Mouse (Mus musculus) spleen, embryonic (tissue): ENCODE data around the gene Lrrc8d.

Source experiments
- CTCF ChIA-PET: fragments of 350-600 bp; sonication (Branson Sonifier 250); formaldehyde crosslinking; loops from one replicate; lab custom pipeline; 2022; lab: Charles Lee

Lrrc8d gene

GRCm38 (mm10) chr5:105684861-105685600 is 14.7 kb upstream of the Lrrc8d start:
- CTCF ChIA-PET = interaction anchor here (0.6 to 1.4 kb wide), 5 partner anchors 25 to 278 kb away, joined by 3 to 9 read pairs (median 4); no protein-coding TSS in a partner anchor

GRCm38 (mm10) chr5:105685780-105686305 is 13.9 kb upstream of the Lrrc8d start:
- CTCF ChIA-PET = interaction anchor here (0.9 to 1.6 kb wide), 2 partner anchors 12 to 195 kb away, joined by 3 to 4 read pairs; no protein-coding TSS in a partner anchor

- CTCF ChIA-PET = interaction anchor here (0.6 to 1.6 kb wide), 2 partner anchors 13 to 182 kb away, joined by 3 read pairs; no protein-coding TSS in a partner anchor
Measured at GRCm38 (mm10) chr5:105686331-105686995, 13.3 kb upstream of the Lrrc8d start.

GRCm38 (mm10) chr5:105690502-105691454 is 9.0 kb upstream of the Lrrc8d start:
- CTCF ChIA-PET = no interaction called here

- CTCF ChIA-PET = no interaction called here
Measured at GRCm38 (mm10) chr5:105691645-105692044, 8.1 kb upstream of the Lrrc8d start.

- CTCF ChIA-PET = interaction anchor here (0.7 kb wide), 1 partner anchor 143 kb away, joined by 3 read pairs; no protein-coding TSS in a partner anchor
Measured at GRCm38 (mm10) chr5:105694339-105694930, 5.3 kb upstream of the Lrrc8d start.

GRCm38 (mm10) chr5:105696049-105696448 is 3.7 kb upstream of the Lrrc8d start:
- CTCF ChIA-PET = no interaction called here

GRCm38 (mm10) chr5:105697886-105698285 is 1.9 kb upstream of the Lrrc8d start:
- CTCF ChIA-PET = interaction anchor here (0.6 kb wide), 3 partner anchors 21 to 209 kb away, joined by 3 to 4 read pairs (median 3); no protein-coding TSS in a partner anchor

- CTCF ChIA-PET = interaction anchor here (0.6 kb wide), 2 partner anchors 22 to 208 kb away, joined by 3 to 4 read pairs; no protein-coding TSS in a partner anchor
Measured at GRCm38 (mm10) chr5:105698694-105699093, 1.1 kb upstream of the Lrrc8d start.

GRCm38 (mm10) chr5:105700070-105700851 is 492 bp downstream of the Lrrc8d start:
- CTCF ChIA-PET = no interaction called here

- CTCF ChIA-PET = no interaction called here
Measured at GRCm38 (mm10) chr5:105701326-105701725, 1.6 kb downstream of the Lrrc8d start.

- CTCF ChIA-PET = no interaction called here
Measured at GRCm38 (mm10) chr5:105701844-105702243, 2.1 kb downstream of the Lrrc8d start.

GRCm38 (mm10) chr5:105702580-105703285 is 3.0 kb downstream of the Lrrc8d start:
- CTCF ChIA-PET = no interaction called here

- CTCF ChIA-PET = interaction anchor here (1.2 kb wide), 1 partner anchor 14 kb away, joined by 4 read pairs; no protein-coding TSS in a partner anchor
Measured at GRCm38 (mm10) chr5:105703286-105703655, 3.5 kb downstream of the Lrrc8d start.

GRCm38 (mm10) chr5:105704573-105704972 is 4.8 kb downstream of the Lrrc8d start:
- CTCF ChIA-PET = no interaction called here

GRCm38 (mm10) chr5:105706635-105707034 is 6.9 kb downstream of the Lrrc8d start:
- CTCF ChIA-PET = no interaction called here

- CTCF ChIA-PET = interaction anchor here (0.6 to 0.7 kb wide), 2 partner anchors 8 to 37 kb away, joined by 3 to 7 read pairs; no protein-coding TSS in a partner anchor
Measured at GRCm38 (mm10) chr5:105708276-105708675, 8.5 kb downstream of the Lrrc8d start.

- CTCF ChIA-PET = no interaction called here
Measured at GRCm38 (mm10) chr5:105710473-105710872, 10.7 kb downstream of the Lrrc8d start.

GRCm38 (mm10) chr5:105714446-105714845 is 14.7 kb downstream of the Lrrc8d start:
- CTCF ChIA-PET = no interaction called here
